Mouse (Mus musculus): ENCODE data around the gene Olfr1512.
"Not testable (repeated sequence)": the region's sequence is repeated elsewhere in the genome, so short reads cannot be mapped to it uniquely, and the experiment has no call there.

The Olfr1512 gene

DNA sequence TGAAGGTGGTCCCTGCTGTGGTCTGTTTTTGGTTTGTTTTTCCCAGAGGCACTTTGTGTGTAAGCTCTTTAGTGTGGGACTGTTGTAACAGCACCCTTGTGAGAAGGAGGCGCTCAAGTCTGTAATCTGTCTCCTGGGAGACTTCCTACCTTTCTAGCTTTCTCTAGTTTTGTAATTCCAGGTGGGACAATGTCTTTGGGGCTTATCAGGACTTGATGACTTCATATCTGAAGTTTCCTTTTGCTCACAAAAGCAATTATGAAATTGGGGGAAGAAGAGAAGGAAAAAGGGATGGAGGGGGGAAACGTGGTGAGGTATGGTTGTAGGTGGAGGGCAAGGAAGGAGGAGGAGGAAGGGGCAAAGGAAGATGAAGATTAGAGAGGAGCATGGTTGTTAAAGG lies at the start of gene Olfr1512:
TSS of gene Olfr1512 (minus strand) at position 101 of the 400 bp plus-strand sequence.
- no peak for DNase-seq (ENCODE audit: low spot score in 2 of 2)

DNA sequence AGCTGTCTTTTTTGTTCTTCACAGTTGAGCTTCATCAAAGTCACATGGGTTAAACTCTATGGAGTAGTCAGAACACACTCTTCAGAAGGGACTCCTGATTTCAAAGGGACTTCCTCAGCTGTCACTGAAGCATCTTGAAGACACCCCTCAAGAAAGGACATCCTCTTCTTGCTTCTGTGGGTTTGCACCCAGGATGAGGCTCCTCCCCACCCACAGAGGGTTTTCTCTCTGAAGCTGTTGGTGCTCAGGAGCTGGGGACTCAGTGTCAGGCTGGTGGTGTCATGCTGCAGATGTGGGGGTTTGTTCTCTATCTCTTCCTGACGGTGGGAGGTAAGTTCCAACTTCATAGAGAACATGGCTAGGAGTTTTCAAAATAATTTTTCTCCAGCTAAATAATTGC lies 48.7 kb upstream of the Olfr1512 start:
- DNase-seq (ENCODE audit: low spot score in 2 of 2) = no peak

GRCm38 (mm10) chr14:52414273-52414672 lies 35.3 kb upstream of the Olfr1512 start, which contains the start of gene Olfr1510:
Olfr1510 (minus strand) TSS chr14:52414373.
- DNase-seq (ENCODE audit: low spot score in 2 of 2) = no peak

- not testable (repeated sequence) for DNase-seq (ENCODE audit: low spot score in 2 of 2)
Measured at GRCm38 (mm10) chr14:52410142-52410919, 31.4 kb upstream of the Olfr1512 start.

DNA sequence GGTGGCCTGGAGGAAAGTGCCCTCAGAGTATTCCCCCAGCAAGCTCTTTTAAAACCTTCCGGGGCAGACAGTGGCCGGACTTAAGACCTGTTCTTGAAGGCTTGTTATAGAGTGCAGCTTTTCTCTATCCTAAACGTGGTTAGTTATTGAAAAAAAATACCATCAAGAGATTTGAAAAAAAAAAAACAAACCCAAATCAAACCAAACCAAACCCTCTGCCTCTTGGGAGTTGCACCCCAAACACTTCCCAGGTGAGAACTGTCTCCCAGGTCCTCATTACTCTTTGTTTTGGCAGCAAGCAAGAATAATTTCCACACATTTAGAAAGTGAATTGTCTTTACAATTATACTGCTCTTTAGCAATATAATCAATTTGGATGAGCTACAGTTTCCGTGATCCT lies 18.3 kb upstream of the Olfr1512 start, which contains the start of gene Olfr1511:
TSS of gene Olfr1511 (minus strand) at position 101 of the 400 bp plus-strand sequence.
- DNase-seq (ENCODE audit: low spot score in 2 of 2) = no peak

DNA sequence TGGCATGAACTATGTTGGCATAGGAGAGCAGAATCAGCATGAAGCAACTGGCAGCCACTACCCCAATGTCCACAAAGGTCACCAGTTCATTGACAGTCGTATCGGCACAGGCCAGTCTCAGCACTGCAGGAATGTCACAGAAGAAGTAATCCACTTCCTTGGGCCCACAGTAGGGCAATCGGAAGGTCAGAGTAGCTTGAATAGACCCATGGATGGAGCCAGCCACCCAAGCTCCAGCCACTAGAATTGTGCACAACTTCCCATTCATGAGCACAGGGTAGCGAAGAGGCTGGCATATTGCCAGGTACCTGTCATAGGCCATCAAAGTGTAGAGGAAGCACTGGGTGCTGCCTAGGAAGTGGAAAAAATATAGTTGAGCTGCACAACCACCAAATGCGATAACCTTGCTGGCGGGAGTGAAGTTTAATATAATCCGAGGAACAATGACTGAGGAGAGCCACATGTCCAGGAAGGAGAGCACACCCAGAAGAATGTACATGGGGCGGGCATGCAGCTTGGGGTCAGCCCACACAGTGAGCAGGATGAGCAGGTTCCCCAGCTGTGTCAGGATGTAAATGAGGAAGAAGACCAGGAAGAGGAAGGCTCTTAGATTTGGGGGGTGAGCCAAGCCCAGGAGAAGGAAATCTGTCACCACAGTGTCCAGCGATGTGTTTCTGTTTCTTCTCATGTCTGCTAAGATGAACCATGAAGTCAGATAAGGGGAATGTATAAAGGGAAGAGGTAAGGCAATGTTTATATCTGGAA lies 11.3 kb upstream of the Olfr1512 start:
- not testable (repeated sequence) for DNase-seq (ENCODE audit: low spot score in 2 of 2)

GRCm38 (mm10) chr14:52368741-52369140 lies 10.2 kb downstream of the Olfr1512 start:
- peak in 1 of 2 experiments; percentile 6 for DNase-seq (ENCODE audit: low spot score in 2 of 2)

DNA sequence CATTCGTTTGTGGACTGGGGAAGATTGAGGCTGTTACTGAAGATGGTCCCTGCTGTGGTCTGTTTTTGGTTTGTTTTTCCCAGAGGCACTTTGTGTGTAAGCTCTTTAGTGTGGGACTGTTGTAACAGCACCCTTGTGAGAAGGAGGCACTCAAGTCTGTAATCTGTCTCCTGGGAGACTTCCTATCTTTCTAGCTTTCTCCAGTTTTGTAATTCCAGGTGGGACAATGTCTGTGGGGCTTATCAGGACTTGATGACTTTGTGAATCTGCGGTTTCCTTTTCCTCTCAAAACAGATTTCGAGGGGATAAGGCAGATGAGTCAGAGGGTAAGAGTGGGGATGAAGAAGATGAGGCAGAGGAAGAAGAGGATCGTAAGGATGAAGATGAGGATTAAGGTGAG lies 22.7 kb downstream of the Olfr1512 start, which contains the start of gene Olfr1513:
TSS of gene Olfr1513 (minus strand) at position 101 of the 400 bp plus-strand sequence.
- DNase-seq (ENCODE audit: low spot score in 2 of 2) = no peak

DNA sequence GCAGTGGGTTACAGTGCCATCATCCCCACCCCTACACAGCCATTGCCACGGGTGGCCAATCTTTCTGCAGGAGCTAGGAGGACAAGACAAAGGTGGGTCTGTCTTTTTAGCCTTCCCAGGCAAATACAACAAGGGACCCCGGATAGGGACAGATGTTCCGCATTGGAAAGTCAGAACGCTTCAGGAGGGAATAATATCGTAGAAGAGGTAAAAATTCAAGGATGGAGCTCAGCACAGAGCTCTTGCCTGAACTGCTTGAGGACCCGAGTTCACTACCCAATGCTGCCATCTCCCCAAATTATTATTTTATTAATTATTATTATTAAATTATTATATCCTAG lies 39.5 kb downstream of the Olfr1512 start:
- DNase-seq (ENCODE audit: low spot score in 2 of 2) = no peak

- DNase-seq (ENCODE audit: low spot score in 2 of 2) = peak; percentile 58 to 84
Measured at GRCm38 (mm10) chr14:52338751-52339511, 40.0 kb downstream of the Olfr1512 start.

DNA sequence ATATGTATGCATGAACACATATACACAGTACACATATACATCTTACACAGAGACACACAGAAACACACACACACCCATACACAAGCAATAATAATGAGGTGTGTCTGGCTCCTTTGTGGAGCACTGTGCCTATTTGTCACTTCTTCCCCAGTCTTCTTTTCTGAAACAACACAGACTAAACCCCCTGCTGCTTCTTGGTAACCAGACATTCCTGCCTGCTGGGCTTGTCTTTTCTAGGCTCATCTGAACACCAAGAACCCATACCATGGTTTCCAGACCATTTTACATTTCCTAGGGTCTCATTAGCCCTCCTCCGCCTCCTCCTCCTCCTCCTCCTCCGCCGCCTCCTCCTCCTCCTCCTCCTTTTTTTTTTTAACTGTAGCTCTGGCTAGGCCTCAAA lies 46.8 kb downstream of the Olfr1512 start:
- DNase-seq (ENCODE audit: low spot score in 2 of 2) = no peak

DNA sequence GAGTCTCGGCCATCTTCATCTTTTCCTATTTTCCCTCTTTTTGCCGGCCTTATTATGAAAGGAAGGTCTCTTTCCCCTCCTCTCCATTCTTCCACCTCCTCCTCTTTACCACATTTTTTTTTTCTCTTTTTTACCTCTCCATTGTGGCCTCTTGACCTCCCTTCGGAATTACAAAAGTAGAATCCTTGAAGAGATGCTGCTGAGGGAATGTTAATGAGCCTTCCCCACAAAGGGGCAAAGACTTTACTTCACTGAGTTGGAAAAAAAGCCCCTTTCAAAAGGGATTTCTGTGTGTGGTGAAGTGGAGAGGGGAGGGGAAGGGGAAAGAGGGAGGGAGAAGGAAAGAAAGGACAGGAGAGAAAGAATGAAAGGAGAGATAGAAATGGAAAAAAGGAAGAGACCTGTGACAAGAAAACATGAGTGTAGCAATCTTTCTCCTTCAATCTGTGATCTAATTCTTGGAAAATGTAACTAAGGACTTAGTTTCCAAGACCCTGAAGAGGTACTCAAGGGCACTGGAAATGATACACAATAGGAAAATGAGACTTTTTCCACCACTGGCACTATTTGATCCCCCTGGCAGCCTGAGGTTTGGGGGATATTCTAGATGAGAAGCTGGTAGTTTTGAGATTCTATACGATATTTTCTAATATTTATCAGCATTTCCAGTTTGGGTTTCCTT lies 47.8 kb downstream of the Olfr1512 start:
- no peak for DNase-seq (ENCODE audit: low spot score in 2 of 2)

DNA sequence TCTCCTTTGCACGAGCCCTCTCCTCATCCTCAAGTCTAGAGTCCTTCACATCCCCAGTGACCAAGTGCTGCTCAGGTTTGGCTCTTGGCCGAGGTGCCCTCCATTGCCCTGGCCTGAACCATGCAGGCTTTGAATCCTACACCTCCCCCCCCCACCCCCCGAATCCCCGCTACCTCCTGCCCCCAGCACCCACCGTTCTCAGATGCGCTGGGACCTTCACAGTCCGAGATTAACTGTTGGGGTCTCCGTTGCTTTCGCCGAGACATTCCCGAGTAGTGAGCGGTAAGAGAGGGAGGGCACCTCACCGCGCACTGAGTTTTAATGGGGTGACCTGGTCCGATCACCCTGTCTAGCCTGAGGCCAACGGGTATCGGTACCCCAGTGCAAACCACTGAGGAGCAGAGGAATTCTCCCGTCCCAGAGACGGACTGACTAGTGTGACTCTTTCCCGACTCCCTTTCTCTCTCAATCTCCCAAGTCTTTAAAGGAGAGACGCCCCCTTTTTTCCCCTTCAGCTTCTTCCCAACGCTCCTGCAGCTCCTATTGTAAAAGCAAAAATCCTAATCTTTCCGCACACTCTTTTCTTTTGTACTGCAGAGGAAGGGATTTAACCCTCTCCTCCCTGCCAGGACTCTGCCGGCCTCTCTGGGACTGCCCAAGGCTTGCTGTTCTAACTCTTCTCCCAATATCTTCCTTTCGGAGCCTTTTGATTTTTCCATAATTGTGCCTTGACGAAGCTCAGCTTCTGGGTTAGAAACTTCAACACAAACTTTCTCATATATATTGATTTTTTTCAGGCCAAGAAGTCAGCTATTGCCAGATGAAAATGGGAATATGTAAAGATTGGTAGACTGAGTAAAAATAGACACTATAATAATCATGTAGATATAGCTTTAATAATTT lies 50.8 kb downstream of the Olfr1512 start, which contains the start of gene Sall2:
TSS of gene Sall2 (minus strand) at position 853 of the 903 bp plus-strand sequence.
- DNase-seq (ENCODE audit: low spot score in 2 of 2) = no peak

- no peak for DNase-seq (ENCODE audit: low spot score in 2 of 2)
Measured at GRCm38 (mm10) chr14:52327375-52327901, 51.5 kb downstream of the Olfr1512 start.

DNA sequence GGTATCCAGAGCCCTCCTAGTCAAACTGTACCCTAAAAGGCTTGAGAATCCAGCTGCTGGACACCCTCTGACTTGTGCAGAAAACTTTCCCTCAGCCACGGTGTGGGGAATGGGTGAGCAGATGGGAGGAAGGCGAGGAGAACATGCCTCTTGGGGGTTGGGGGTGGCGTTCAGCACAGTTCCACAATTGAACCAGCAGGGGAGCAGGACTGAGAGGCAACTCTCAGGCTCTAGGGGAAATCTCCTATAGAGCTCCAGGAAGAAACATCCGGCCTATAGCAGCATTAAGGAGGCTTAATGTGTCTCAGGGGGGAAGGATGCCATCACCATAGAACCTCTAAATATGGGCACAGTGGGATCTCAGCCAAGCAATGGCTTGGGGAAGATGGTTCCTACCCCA lies 53.1 kb downstream of the Olfr1512 start:
- no peak for DNase-seq (ENCODE audit: low spot score in 2 of 2)
